Mouse (Mus musculus) lung, adult 18-20 months (tissue): ENCODE data around the gene Iqgap2.

Source experiments
- DNase-seq, 2 experiments: peaks; one replicate each; pipeline ENCODE4 v3.0.0; 2022; ENCODE audit warnings: mixed read lengths in 2 of 2

Gene Iqgap2

DNA sequence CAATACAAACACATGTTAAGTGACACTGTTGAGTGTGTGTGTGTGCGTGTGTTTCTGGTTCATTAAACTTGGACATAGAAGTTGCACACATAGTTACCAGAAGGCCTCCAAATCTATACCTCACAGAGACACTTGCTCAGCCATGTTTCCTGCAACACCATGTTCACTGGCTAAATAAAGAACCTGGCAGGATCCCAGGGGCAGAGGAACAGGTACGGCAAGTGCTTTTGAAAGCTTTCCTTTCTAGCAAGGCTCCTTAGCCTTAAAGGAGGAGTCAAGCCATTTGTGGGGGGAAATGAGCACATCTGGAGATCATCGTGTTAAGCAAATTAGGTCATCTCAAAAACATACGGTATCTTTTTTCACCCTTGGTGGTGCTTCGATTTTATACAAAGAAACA lies 188.3 kb downstream of the Iqgap2 start:
- DNase-seq, result peak in 1 of 2 experiments; percentile 50

DNA sequence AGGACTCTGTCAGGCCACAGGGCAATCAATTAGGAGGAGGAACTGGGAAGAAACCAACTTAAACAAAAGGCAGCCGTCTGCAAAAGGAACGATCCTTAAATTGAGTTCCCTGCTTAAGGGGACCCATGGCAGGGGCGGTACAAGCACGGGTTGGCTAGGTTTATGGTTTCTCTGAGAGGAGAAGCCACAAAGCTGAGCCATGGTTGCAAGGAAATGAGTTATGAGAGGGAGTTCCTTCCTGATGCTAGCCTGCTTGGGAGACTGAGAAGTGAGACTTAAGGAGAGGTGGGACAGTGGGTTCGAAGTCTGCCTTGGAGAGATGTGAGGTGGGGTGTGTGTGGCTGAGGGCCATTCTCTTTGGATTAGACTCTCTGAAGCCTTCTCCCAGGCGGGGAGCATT lies 193.8 kb downstream of the Iqgap2 start:
- DNase-seq, result no peak

DNA sequence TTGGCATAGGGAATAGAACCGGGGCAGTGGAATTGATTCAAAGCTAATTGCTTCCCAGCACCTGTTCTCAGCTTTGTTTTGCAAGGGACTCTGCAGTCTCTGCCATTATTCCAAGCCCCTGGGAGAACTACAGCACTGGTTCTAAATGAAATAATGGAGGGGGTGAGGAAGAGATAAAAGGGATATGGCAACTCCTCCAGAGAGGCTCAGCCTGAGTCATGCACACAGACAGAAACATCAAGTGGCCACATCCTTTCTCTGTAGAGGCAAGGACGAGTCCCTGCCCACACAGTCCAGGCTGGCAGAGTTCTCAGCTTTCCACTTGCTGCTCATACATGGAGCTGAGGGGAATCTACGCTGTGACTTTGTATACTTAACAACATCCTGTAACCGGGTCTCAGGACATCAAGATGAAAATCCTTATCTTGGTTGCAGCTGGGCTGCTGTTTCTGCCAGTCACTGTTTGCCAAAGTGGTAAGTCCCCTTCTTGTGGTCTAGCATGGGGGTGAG lies 195.0 kb downstream of the Iqgap2 start, which contains the start of gene F2rl2:
Gene F2rl2, plus strand, starts transcription at position 200 of the 510 bp plus-strand sequence.
- DNase-seq, result peak in 1 of 2 experiments; percentile 14

DNA sequence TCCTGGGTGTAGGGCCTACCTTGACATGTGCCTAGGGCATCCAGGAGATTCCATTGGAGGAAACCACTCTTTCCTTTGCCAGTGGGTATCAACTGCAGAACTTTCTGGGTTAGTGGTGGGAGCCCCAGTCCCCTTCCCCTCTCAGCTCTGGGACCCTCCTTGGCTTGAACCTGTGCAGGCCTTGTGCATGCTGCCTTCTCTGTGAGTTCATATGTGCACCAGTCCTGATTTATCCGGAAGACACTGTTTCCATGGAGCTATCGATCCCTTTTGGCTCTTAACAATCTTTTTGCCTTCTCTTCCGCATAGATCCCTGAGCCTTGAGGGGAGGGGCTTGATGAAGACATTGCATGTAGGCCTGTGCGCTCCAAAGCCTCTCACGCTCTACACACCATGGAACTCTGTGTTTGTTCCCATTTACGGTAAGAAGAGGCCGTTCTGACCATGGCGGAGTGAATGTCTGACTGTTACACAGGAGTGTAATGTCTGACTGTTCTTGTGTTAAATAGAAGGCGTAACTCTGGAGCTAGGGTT lies 195.5 kb downstream of the Iqgap2 start:
- no peak for DNase-seq

DNA sequence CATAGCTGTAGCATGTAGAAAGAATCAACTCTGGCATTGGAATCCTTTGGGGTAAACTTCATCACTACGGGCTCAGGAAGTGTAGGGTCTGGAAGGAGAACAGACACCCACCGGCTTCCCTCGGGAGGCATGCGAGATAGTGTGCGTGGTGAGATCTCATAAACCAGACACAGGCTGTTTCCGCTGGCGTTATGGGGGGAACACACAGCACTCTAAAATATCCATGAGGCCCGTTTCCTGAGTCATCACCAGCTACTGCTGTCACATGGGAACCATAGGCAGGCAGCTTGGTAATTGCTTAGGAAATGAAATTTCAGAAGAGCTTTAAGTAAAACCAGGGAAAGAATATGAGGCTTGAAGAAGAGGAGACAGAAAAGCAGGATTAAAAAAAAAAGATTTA lies 199.5 kb downstream of the Iqgap2 start:
- no peak for DNase-seq

DNA sequence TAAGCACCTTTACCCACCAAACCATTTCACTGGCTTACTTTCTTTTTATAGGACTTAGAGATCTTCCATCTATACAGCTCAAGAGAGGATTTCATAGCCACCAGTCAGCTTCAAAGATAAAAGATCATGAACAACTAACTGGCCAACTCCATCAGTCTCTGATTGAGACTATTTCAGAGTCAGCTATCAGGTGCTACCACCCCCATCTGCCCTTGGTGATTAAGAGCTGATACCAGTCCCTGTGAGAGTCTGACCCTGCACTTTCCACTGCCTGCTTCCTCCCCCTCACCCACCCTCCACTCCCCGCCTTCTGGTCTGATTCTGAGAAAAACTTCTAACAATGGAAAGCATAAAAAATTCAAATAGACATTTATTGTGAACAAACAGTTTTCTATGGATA lies 203.1 kb downstream of the Iqgap2 start:
- DNase-seq, result no peak

DNA sequence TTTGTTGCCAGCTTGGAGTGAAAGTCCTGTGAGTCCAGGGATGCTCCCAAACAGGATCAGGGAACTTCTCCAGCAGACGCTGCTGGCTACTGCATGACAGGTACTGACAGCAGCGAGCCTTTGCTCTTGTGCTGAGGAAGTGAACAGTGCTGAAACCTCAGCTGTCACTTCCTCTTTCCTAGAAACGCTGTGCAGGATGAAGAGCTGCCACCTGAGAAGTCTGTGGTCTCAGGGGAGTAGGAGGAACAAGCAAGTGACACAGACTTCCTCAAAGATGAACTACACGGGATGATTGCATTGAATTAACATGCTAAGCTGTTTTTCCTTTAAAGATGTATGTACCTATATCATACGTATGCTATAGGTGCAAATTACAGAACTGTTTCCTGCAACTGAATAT lies 206.0 kb downstream of the Iqgap2 start:
- peak; percentile 44 to 49 for DNase-seq

DNA sequence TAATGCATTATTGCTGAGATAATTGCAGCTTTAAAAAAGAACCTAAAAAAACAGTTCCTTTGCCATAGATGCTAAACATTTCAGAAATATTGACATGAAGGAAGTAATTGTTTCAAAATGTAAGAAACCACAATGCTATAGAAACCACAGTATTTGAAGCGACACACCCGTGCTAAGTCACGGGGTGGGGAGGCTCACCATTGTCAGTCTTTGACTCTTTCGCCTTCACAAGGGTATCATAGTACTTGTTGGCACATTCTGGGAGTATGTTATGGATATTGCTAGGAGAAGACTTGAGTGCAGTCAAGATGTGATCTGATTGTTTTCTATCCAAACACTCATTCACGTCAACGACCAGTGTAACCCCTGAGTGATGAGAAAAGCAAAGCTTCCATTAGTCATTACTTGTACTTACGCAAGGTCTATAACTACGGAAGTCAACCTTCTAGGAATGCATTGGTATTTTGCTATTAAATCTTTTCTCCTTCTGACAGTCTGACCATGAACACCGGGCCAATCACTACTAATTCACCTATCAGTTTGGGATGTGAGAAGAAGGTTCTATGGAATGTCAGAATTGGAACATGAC lies 207.0 kb downstream of the Iqgap2 start:
- no peak for DNase-seq

DNA sequence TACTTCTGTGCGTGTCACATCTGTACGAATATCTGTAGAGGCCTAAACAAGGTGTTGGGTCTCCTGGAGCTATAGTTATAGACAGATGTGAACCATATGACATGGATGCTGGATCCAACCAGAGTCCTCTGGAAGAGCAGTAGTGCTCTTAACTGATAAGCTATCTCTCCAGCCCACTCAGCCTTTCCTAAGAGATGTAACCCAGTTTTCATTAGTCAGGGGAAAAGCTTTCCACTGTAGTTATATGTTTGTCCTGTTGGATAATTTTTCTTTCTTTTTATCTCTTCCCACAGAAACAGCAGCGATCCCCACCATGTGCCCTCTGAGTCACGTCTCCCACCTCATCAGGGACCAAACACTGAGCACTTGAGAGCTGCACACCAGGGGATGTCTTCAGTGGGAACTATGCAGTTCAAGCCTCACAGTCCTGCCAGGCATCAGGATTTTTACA lies 212.2 kb downstream of the Iqgap2 start:
- DNase-seq, result no peak

DNA sequence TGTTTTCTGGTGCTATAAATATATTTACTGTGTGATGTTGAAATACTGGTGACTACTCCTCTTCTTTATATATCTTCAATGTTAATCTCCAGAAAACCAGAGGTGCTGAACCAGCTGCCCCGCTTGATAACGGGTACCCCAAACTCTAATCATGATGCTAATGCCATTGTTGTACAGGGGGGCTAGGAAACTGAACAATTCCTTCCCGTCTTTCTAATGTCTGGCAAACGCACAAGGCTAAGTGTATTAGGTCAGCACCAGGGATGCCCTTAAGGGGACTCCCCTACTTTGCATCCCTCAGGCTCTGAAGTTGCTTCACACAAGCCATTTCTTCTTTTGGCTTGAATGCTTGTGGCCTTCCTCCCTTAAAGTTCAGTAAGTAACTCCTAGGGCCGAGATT lies 212.6 kb downstream of the Iqgap2 start:
- no peak for DNase-seq

DNA sequence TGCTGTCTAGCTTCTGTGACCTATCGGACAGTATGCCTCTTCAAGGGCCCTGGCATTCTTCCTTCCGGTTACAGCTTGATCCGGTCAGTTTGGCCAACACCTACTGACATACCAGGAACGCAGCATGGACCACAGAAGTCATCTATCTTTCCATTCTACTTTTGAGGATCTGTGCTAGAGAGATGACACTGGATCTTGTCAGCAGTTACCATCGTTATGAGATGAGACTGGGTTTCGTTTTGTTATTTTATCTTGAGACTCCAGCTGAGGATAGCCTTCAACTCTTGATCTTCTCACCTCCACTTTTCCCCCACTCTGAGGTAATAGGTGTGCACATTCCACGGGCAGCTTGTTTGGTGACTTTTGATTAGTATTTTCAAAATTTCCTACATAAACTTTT lies 219.3 kb downstream of the Iqgap2 start:
- DNase-seq, result no peak

DNA sequence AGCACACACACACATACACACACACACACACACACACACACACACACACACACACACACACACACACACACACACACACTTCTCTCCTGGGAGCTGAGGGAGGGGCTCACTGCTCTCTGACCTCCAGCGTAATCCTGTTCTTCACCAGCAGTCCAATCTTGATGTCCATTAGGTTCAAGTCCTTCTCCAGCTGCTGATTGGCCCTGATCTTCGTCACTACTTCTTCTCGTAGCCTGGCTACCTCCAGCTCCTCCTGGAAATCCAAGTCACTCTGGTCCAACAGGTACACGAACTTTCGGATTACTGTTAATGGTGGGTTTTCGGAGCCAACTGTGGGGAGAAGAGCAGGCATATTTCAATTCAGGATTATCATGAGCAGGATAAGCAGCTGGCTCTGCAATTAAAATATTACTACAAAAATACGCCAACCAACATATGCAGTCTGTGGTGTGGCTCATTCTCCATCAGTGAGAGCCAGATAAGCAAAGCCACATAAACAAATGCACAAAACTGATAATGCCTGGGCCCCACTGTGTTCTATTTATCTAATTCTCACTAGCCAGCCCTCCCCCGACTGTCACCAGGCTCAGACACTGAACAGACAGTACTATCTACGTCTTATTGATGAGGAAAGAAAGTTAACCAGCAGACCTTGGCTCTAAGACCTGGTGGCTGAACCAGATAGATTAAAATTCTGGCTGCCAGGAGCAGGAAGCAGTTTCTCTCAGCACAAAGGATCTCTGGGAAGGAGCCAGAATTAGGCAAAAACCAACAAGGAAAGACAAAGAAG lies 220.4 kb downstream of the Iqgap2 start:
- DNase-seq, result no peak

DNA sequence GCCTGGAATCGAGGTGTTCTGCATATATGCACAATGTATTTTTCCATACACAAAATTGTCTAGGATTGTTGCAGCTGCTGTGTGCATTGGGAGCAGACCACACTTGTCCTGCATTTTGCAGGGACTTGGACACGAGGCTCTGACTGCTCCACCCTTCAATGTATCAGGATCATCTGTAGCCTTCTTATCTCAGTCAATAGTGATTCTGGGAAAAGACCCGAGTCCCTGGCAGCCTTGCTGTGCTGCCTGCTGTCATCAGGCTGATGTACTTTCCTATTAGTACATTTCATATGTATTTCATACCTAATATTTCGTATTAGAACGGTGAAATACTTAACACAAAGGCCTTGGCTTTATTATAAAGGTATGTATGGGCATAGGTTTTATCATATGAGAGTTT lies 221.2 kb downstream of the Iqgap2 start:
- DNase-seq, result no peak

DNA sequence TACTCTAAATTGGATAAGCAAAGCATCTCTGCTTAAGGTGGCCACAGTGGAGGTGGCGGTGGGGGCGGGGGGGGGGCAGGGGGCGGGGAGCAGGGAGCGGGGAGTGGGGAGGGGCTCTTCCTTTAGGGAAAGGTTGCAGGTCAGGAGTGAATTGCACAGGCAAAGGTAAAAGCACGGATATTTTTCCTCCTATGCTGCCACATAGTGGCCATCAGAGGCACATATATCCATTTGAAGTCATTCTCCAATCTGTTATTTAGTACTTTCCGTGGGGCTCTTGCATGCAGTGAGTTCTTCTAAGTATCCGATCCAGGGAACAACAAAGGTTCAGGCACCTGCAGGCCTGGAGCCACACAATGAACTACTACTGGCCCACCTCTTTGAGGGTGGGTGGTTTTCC lies 224.5 kb downstream of the Iqgap2 start:
- DNase-seq, result peak in 1 of 2 experiments; percentile 21

DNA sequence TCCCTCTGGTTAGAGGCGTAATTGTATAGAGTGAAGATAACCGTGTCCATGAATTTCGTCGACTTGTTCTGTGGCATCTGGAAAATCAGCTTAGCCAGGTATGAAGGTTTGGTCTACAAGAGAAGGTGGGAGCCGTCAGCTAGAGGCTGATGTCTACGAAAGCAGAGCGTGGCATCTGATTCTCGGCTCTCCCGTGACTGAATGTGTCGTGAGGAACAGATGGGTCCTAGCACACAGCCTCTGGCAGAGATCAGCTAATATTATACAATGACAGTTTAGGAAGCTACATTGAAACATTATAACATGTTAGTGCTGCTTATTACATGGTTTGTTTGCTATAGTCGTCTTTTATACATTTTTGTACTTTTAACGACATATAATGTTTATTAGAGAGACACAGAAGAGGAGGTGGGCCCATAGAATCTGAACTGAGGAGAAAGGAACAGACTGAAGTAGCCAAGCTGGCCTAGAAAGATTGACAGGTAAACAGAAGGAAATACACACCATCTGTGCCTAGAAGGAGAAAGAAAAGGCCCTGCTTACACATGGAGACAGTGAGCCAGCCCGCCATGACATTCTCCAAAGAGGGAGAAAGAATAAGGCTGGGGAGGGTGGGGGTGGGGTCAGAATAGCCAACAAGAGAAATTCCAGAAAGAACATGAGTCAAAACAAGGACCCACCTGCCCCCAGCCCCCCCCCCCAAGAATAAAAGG lies 225.9 kb downstream of the Iqgap2 start:
- DNase-seq, result no peak

DNA sequence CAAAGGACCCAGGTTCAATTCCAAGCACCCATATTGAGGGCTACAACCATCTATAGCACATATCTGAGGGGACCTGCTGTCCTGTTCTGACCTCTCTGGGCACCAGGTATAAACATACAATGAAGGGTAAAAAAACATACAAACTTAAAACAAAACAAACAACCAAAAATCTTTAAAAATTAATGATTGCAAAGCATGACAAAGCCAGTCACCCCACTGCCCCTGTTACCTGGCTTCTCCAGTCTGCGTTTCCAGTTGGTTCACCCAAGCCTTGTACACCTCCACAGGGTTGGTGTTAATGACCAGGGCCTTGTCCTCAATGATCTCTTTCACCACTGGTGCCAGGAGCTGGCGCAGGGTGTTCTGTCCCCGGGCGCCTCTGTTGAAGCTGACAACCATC lies 227.9 kb downstream of the Iqgap2 start:
- DNase-seq, result no peak

DNA sequence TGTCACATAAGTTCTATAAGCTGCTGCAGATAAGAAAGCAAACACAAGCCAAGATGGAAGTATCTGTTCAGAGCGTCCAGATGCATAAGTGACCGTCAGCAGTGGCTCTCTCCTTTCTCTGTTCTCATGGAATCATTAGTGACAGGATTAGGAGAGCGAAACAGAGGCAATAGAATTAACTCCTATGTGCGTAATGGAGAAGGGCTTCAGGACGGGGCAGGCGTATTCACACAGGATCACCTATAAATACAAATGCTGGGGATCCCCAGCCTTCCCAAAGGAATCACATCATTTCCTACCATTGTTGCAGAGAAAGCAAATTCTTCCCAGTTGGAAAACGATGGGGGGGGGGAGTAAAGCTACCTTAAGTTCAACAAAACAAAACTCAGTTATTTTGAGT lies 232.3 kb downstream of the Iqgap2 start:
- DNase-seq, result no peak

DNA sequence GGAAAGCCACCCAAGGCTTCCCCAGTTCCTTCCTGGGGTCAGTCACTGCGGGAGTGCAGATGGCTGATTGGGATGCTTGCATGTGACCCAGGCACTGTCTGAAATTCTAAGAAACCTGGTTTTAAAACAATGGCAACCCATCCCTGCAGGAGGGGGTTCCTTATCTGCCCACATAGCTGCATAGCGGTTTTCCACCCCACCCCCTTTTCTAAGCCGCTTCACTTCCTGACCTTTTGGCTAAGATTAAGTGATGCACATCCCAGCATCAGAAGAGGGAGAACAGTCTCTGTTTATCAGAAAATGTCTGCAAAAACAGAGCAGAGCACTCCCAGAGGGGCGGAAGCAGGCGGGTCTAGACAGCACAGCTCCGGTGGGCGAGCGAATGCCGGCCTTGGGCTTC lies 234.6 kb downstream of the Iqgap2 start:
- DNase-seq, result no peak

DNA sequence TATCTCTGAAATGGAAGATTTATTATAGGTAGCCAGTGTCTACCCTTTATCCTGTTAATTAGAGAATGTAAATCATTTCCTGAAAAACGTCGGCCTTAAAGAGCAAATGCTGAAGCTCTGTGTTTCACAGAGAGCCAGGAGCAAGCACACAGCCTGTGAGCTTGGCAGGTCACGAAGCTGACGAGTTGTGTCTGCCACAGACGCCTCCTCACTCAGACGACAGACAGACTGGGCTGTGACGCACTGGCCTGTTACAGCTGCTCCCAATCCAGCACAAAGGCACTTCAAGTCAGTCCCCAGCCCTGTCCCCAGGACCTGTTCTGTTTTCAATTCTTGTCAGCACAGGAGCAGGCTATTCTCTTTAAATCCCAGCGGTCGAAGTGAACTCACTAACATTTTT lies 236.4 kb downstream of the Iqgap2 start:
- peak; percentile 13 to 37 for DNase-seq

DNA sequence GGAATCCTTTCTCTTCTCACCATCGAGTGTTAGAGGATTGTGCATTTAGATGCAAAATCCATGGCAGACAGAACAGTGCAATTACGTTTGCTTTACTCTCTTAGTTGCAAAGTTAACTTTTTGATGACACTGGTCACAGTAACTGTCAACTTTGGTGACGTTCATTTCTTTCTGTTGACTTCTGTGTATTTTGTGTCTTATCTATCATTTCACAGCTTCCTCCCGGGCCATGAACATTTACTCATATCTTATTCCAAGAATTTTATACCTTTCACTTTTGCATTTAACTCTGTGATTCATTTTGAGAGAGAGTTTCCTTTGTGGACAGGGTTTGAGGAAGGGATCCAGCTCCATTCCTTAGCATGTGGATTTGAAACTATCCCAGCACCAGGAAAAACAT lies 238.0 kb downstream of the Iqgap2 start:
- no peak for DNase-seq

DNA sequence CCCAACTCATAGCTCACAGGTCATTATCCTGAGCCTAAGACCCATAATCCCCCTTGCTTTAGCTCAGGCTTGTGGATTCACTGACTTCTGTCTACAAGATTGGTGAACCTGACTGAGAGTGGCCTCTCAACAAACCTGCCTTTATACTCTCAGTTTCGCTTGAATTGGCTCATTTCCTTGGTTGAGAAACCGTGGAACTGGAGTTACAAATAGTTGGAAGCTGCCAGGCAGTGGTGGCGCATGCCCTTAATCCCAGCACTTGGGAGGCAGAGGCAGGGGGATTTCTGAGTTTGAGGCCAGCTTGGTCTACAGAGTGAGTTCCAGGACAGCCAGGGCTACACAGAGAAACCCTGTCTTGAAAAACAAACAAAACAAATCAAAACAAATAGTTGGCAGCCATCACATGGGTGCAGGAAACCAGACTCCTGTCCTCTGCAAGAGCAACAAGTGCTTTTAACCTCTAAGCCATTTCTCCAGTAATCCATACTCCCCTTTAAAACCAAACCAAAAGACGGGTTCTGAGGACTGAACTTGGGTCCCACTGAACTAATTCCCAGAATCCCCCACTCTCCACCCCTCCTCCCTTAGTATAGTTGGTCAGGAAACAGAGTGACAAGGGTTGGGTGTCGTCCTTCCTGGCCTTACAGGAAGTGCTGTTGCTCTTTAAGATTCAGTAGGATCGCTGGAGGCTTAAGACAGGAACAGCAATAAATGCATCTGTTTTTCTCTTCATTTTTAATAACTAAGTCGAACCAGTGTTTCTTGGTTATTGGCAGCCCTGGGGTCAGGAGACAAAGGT lies 239.7 kb downstream of the Iqgap2 start:
- no peak for DNase-seq

DNA sequence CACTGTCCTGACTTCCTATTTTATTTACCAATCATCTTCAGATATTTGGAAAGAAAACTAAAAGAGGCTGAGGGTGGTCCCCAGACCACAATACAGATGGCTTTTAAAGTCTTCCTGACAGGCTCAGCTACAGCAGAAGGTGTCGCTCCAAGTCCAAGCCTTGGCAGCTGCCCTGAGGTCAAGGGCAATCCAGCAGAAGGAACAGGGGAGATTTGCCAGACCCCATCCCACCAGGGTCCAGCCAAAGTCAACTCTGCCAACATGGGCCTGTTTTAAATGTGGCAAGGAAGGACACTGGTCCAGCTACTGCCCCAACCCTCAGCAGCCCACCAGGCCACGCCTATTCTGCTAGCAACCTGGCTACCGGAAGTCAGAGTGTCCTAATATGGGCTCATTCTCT lies 241.8 kb downstream of the Iqgap2 start:
- no peak for DNase-seq

DNA sequence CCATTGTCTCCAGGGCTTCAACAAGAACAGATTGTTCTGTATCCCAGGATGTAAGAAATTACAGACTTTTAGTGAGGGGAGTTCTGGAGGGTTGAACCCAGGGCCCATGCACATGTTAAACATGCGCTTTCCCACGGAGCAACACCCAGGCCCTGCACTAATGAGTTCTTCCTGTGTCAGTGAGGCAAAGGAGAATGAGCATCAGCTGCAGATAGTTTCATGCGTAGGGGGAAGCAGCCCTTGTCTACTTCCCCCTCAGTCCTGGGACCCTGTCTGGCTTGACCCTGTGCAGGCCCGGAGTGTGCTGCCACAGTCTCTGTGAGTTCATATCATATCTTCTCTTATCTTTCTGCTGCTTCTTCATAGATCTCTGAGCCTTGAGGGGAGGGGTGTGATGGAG lies 244.5 kb downstream of the Iqgap2 start:
- DNase-seq, result no peak
